Mouse (Mus musculus) heart, embryonic 13.5 days (tissue): Measurements from ENCODE around the gene Lhfpl2. TPM values are rescaled to one million over a fixed set of nuclear protein-coding genes. Genes with fewer than 3 reads are reported as not detected.

Source experiments
- ATAC-seq: fragments of 200-750 bp; cut with Nextera tagmentation; 2 replicates; pipeline ENCODE4 v1.8.0; 2017; ENCODE audit warnings: moderate TSS enrichment; ENCODE audit not compliant: insufficient number of reproducible peaks, low FRiP score, low TSS enrichment; ENCODE audit errors: extremely low read depth
- H3K27ac ChIP-seq: fragments of 300-500 bp; sonication (generic); replicated peaks from 2 replicates; pipeline ENCODE4 v1.5.1; 2015; ENCODE audit warnings: moderate library complexity, mild to moderate bottlenecking, inconsistent platforms
- H3K27me3 ChIP-seq: fragments of 300-500 bp; sonication (generic); replicated peaks from 2 replicates; pipeline ENCODE4 v1.6.1; 2015; ENCODE audit warnings: mild to moderate bottlenecking, inconsistent platforms
- H3K36me3 ChIP-seq: fragments of 300-500 bp; sonication (generic); 2 replicates; pipeline ENCODE4 v1.6.1; 2015; ENCODE audit warnings: mild to moderate bottlenecking, inconsistent platforms
- H3K4me1 ChIP-seq: fragments of 300-500 bp; sonication (generic); 2 replicates; pipeline ENCODE4 v1.6.1; 2015; ENCODE audit warnings: inconsistent platforms
- H3K4me2 ChIP-seq: fragments of 300-500 bp; sonication (generic); 2 replicates; pipeline ENCODE4 v1.6.1; 2015; ENCODE audit warnings: inconsistent platforms, mild to moderate bottlenecking, moderate library complexity
- H3K4me3 ChIP-seq: fragments of 300-500 bp; sonication (generic); 2 replicates; pipeline ENCODE4 v1.5.1; 2015; ENCODE audit warnings: moderate library complexity, mild to moderate bottlenecking, inconsistent platforms
- H3K9ac ChIP-seq: fragments of 300-500 bp; sonication (generic); 2 replicates; pipeline ENCODE4 v1.6.1; 2015; ENCODE audit warnings: inconsistent platforms, mild to moderate bottlenecking, moderate library complexity
- H3K9me3 ChIP-seq: fragments of 300-500 bp; sonication (generic); 2 replicates; pipeline ENCODE4 v1.6.1; 2016; ENCODE audit warnings: inconsistent platforms
- WGBS: fragments of 180-500 bp; shearing (Covaris S2); methylation state at CpG from one replicate; pipeline ENCODE4 v1.1.7; 2015; ENCODE audit warnings: mixed read lengths; 5-methylcytosine and 5-hydroxymethylcytosine counted together
- polyA plus RNA-seq: library from polyadenylated mRNA; unstranded; fragments of >200 nt; fragmentation: Nextera tagmentation; extraction: Ambion mirVana; gene quantifications from 2 replicates; pipeline ENCODE4 v1.2.1, GENCODE M21; 2015

Gene Lhfpl2
- polyA plus RNA-seq, 1 experiment from 2014 or later = 24.5 TPM

DNA sequence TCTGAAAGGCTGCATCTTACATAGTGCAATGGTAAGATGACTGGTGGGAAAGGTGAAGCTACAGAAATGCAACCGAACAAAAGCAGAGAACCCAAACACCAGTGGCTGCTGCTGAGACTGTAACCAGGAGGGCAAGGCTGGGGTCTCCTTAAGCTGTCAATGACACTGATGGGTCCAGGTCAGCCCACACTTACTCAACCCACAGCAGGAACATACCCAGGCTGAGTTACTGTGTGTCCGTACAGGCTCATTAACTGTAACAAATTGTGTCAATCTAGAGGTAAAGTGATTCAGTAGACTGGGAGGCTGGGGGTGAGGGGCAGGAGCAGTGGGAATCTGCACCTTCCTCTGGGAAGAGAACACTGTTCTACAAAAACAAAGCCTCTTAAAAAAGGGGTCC is 185.3 kb downstream of the Lhfpl2 start:
- Histone ChIP-seq H3K4me2 (no peak overlapping the region), H3K9me3 (no peaks in the 10 kb centered on the region), H3K4me1 (peaks cover 5% of the 10 kb centered on the region; the same call in 1 of the 2 replicates), H3K4me3 (no peak overlapping the region), H3K36me3 (no peaks in the 10 kb centered on the region), H3K27me3 (no peaks in the 10 kb centered on the region), H3K9ac (no peak overlapping the region), H3K27ac (no peak overlapping the region)
- WGBS = 64% methylated on average over 2 of the region's 2 CpGs
- ATAC-seq = no peak

Other genes with a start within 250 kb of the Lhfpl2 start
- 20.4 and 21.4 TPM in 2 replicates for gene Scamp1, start 228.1 kb downstream of the Lhfpl2 start, polyA plus RNA-seq